Mouse (Mus musculus): Measurements from ENCODE around the gene Zbtb11.

DNA sequence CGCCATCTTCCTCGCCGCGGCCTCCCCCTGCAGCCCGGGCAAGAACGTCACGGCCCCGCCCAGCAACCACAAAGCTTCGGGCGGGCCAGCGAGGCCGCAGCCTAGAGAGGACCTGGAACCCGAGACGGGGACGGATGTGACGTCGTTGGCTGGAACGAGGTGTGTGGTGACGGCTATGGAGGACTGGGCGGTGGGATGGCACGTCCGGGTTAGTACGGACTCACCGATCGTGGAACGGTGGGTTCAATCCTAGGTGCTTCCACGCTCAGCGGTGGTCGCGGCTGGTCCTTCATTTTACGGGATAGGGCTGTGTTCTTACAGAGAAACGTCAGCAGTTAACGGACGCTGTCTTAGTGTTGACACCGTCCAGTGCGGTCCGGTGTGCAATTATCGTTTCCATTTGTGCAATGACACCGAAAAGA, 56.0 kb downstream of the Zbtb11 start, which contains the start of gene Pcnp:
- peak; percentile 92 for TF ChIP-seq POLR2A (IDR thresholded peaks at IDR 0.05; ENCODE audit: insufficient read depth, low read depth, low read length)
- no peak for TF ChIP-seq CTCF (IDR thresholded peaks at IDR 0.05; ENCODE audit: insufficient read depth, low read depth, low read length)

Data from olfactory bulb, adult 2 months (tissue).